Mouse (Mus musculus) heart, adult 11 months (tissue): ENCODE results near the gene St5.

Experiments used
- DNase-seq: peaks from one replicate; pipeline ENCODE4 v3.0.0; 2022

St5 gene

DNA sequence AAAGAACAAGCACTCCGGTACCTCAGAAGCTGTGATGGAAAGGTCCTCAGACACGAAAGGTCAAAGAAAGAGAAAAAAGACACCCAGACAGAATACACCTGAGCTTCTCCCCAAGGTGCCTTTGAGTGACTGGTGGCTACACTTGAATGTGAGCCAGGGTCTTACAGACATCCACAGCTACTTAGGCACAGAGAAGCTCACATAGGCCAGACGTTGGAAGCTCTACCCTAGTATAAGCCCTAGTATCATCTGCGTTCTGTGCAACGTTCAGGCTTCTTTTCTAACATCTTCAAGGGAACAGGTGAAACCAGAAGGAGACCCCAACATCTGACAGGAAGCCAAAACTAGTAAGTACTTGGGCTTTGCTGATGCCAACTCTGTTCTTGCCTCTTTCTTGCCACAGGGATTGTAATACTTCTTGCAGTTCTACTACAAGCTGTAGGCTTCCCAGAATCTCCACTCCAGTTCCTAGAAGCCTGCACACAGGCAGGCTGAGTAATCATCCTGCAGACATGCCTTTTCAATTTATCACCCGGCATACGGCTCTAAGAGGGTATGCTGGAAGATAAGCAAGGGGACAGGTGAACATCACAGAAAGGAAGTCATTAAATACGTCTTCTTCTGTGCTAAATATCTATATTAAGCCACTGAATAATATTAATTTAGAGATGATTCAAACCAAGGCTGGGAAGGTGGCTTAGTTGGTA is 67.2 kb downstream of the St5 start:
- DNase-seq = peak; percentile 79

DNA sequence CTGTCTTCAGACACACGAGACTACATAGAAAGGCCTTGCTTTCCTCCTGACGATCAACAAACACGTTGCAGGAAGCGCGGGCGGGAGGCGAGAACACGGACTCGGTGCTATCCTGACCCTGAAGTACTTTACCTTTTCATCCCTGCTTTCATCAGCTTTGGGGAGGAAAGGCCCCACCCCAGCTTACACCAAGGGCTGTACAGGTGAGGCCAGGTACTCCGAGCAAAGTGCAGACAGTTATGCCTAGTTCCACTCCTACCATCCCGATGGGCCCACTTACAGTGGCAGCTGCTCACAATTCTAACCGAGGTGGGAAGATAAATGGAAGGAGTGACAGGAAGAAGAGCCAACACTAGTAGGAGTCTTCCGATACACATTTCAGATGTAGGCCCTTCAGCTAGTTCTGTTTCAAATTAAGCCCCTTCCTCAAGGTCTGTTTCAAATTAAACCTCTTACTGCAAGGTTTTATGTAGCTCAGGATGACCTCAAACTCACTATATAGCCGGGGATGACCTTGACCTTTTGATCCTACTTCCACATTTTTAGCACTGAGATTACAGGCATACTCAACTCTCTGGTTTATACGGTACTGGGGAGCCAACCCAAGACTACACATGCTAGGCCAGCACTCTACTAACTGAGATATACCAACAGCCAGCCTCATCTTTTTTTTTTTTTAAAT is 69.9 kb downstream of the St5 start:
- peak; percentile 61 for DNase-seq

DNA sequence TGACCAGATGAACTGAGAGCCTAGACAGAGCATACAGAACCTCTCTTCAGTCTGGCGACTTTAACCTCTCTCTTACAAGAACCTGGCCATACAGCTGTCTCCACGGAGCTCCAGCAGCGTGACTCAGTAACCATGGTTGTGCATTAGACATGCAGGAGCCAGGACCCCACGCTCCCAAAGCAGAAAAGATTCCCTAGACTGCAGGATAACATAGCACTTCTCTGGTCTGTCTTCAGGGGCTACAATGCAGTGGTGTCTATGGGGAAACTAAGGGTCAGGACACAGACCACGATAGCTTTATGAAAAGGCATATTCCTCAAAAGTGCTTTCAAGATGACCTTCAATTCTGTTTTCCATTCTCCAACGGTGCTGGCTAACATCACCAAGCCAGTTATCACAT is 72.1 kb downstream of the St5 start:
- peak; percentile 78 for DNase-seq

DNA sequence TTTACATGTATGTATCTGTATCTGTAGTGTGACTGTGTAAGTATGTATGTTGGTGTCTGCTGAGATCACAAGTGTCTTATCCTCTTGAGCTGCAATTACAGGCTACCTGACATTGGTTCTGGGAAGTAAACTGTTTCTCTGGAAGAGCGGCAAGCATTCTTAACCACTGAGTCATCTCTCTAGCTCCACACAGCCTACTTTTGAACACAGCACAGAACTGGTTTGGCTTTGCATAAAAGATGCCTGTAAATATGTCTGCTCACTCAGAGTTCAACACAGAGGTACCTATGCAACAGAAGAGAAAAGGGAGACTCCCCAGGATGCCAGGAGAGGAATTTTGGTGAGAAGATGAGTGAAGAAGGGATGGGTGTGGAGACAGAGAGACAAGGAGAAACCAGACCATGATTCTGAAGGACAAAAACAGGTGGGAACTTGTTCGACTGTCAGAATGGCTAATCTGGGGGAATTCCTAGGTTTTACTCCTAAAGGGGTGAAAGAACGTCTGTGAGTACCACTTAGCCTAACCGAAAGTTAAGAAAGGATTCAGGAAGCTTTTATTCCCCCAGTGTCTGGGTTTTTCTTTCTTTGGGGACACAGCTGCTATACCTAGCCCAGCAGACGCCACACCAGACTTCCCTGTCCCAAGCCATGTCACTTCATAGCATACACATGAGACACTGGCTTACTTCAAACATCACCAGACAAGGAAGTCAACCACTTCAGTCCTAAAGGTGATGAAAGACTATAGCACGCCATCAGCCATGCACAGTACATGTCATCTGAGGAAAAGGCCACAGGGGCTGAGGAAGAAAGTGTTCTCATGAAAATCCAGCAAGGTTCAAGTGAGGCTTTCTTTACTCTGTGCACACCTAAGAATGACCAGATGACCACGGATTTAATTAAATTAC is 73.3 kb downstream of the St5 start:
- DNase-seq = peak; percentile 74

DNA sequence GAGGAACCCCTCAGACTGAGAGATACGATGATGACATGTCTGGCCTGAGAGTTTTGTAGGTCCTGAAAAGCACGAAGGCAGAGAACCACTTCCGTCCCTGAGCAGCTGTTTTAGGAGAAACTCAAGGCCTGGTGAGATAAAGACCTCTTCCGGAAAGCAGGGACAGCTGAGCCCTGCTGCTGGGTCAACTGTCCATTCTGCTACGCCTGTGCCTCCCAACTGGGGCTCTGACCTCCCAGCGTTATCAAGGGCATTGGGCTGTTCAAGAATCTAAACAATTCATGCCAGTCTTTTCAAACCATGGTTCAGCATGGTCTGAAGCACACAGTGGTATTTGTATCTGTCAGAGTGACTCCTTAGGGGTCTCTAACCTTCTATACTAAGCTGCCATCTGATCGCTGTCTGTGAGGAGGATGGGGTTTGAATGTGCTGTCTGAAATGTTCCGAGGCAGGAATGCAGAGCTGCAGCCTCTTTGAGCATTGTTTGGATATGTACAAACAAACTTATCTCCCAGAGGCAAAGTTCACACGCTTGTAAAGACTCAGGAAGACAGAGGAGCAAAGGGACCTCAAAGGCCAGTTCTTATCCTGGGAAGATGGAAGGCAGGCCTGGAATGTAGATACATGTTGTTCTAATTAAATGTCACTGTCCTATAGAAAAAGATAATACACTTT is 74.3 kb downstream of the St5 start:
- peak; percentile 96 for DNase-seq

GRCm38 (mm10) chr7:109627851-109628250 is 75.6 kb downstream of the St5 start:
- DNase-seq = no peak

DNA sequence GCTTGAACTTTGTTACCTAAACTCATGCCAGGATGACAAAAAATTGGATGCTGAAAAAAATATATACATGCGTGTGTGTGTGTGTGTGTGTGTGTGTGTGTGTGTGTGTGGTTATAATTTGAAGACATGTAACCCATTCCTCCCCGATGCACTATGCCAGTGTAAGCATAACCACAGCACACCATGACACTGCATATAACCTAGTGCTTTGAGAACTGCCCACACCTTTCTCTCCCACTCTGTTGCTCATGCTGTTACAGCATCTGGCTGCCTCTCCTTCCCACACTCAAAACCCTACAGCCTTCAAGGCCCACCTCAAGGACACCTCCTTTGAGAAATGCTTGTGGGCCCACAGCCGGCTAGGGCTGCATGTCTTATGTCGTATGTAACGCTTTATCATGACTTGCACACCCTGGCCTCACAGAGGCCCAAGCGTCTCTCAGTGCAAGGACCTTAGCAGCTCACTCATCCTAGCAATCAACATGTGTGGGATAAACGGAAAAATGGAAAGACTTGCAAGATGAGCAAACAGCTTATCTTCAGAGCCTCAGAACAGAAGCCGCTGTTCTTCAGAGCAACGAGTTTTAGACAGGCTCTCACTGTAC is 81.1 kb downstream of the St5 start:
- peak; percentile 89 for DNase-seq

- DNase-seq = peak; percentile 79
Measured at GRCm38 (mm10) chr7:109620967-109621366, 82.4 kb downstream of the St5 start.

DNA sequence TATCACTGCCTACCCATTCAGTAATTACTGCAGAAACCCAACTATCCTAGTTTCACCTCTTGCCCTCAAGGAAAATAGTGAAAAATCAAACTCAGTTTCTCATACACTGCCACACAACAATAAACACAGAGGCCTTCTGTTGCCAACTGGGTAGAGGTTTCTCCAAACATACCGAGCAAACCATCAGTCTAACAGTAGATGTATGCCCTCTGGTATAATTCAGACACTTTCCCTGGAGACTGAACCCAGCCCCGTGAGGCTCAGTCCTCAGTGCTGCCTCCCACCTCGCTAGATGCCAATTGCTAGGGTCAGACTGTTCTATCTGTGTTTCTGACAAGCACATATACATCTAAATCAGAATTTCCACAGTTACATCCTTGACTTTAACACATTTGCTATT is 83.1 kb downstream of the St5 start:
- DNase-seq = no peak

DNA sequence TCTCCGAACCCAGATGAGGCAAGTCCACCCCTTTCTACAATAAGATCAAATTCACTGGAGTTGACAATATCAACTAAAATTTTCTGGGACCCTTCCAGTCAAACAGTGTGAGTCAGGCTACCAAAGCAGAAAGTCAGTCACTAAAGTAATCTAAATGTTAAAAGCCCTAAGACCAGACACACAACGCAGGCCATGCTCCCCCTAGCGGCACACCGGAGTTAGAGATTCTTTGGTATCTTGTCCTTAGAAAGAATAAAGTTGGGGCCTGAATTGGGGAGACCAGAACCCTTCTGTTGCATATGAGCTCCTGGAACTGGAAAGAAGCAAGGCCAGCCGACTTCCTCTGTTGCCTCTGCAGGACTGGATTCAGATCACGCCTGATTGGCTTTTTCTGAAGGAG is 84.7 kb downstream of the St5 start:
- DNase-seq = peak; percentile 94

GRCm38 (mm10) chr7:109617838-109618237 is 85.6 kb downstream of the St5 start:
- peak; percentile 97 for DNase-seq

DNA sequence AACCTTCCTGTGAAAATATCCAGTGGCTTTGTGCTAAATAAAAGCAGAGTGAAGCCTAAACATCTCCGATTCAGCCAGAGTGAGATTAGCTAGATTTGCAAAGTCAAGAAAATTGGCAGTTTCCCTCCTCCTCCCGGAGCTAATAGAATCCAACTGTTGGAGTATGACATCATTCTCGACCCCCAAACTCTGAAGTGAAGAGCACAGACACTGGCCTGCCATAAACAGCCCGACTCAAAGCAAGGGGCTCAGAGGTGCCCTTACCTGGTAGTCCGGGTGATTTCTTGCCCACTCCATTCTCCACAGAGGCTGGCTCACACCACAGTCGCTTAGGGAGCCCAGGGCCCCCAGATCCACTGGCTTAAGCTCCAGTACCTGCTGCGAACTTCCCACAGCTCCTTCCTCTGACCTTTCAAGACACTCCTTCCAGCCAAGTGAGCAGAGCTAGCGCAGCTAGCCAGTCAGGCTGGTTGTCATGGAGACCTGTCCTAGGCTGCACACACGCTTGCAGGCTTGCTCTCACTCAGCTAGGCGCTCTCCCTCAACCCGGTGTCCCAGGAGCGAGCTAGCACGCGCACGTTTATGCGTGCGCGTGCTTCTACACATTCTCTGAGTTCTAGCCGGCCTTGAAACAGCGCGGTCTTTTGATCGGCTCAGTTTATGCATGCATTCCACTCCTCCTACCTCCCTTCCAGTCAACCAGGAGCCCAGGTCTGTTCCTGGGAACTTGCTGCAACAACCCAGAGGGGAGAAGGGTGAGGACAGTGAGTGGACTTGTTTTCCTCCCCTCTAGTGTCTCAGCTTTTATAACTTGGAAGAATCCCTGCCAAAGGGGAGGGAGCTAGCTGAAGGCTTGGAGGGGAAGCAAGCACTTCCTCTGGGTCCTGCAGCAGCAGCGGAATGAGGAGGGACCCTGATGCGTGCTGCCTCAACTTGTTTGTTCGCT is 87.1 kb downstream of the St5 start:
- DNase-seq = peak; percentile 99

DNA sequence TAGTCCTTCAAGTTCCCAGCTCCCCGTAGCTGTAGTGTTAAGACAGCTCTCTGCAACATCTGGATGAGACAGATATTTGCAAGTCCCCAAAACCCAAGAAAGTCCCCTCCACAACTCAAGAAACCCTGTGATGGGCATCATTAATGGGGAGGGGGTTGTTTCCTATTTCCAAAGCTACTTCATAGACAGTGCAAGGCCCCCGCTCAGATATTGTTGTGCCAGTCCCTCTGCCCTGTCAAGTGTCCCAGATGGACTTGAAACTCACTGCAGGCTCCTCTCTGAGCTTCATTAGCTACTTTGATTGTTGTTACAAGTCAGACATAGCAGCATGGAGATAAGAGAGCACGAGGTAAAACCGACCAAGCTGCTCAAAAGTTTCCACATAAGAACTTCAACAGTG is 87.8 kb downstream of the St5 start:
- DNase-seq = peak; percentile 91

DNA sequence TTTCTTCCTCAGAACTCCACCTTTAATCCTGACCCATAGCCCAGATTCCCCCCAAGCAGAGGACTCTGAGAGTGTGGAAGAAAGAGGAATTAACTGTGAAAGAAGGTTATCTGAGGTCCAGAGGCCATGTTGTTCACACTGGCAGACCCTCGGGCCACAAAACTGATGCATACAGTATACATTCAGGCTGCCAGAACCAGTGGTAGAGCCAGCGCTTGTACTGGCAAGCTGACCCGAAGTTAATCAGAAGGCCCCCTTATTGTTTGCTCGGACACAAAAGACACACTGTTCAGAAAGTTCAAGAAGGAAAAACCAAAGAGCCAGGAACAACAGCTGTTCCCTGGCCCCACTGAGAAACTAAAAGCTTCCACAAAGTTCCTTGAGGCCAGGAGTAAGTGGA is 88.5 kb downstream of the St5 start:
- peak; percentile 93 for DNase-seq

DNA sequence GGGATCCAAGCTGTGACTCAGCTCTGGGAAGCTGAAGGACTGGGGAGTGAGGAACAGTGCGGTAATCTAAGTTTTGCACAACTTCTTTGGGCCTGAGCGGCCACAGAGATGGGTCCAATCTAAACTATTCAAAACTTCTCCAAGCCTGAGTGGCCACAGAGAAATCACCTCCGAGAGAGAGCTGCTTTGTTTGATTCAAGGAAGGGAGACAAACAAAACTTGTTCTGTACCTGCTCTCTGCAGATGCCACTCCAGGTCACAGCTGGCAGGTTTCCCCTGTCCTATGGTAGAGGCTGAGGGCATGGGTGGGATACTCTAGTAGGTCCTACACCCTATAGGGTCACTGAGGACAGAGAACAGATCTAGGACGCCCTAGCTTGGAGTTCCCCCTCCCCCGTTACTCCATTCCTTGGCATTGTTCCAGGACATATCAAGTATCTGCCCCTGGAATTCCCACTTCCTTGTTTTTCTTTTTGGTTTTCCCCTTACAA is 89.8 kb downstream of the St5 start:
- peak; percentile 97 for DNase-seq

- DNase-seq = peak; percentile 90
Measured at GRCm38 (mm10) chr7:109613051-109613450, 90.4 kb downstream of the St5 start.

- no peak for DNase-seq
Measured at GRCm38 (mm10) chr7:109612531-109612930, 90.9 kb downstream of the St5 start.

- DNase-seq = peak; percentile 61
Measured at GRCm38 (mm10) chr7:109610348-109610747, 93.1 kb downstream of the St5 start.

GRCm38 (mm10) chr7:109609565-109610345 is 93.7 kb downstream of the St5 start:
- peak; percentile 64 for DNase-seq

- DNase-seq = peak; percentile 66
Measured at GRCm38 (mm10) chr7:109608831-109609230, 94.6 kb downstream of the St5 start.
